Mouse (Mus musculus) G1E (cell line): ENCODE measurements around the gene Gcc2.

Experiments used
- CTCF ChIP-seq: IDR thresholded peaks from 2 replicates; pipeline ENCODE4 v1.5.1; 2012; ENCODE audit warnings: low read depth, low read length, inconsistent platforms, mixed read lengths
- GATA1 ChIP-seq: IDR thresholded peaks from 2 replicates; pipeline ENCODE4 v1.6.1; 2012; ENCODE audit warnings: borderline replicate concordance, low read length, inconsistent platforms, mixed read lengths
- GATA2 ChIP-seq: IDR thresholded peaks from 2 replicates; pipeline ENCODE4 v1.6.1; 2012; ENCODE audit warnings: low read depth, low read length, inconsistent platforms, borderline replicate concordance
- POLR2AphosphoS5 ChIP-seq: IDR thresholded peaks from 2 replicates; pipeline ENCODE4 v1.6.1; 2012; ENCODE audit warnings: low read depth, low read length, inconsistent platforms; ENCODE audit not compliant: insufficient replicate concordance
- TAL1 ChIP-seq: conservative IDR thresholded peaks from 2 replicates; pipeline ENCODE4 v1.6.1; 2012; ENCODE audit warnings: low read depth, low read length, inconsistent platforms, mixed read lengths

DNA sequence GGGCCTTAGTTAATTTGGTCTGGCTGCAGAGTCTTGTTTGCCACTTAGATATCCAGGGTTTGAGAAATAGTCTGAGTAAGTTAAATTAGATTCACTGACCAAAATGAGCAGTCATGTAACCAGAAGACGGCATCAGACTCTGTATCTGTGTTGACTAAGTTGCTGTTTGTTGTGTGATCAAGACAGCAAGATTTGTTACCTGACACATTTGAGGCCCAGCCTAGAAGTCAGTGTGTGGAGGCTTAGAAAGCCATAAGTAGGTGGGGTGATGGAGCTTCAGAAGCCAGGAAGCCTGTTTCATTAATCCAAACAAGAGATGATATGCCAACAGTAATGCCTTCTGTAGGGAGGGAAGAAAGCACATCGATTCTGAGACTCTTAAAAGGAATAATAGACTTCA lies 86.9 kb downstream of the Gcc2 start:
- TF ChIP-seq CTCF: no peak
- TF ChIP-seq GATA1: no peak
- TF ChIP-seq POLR2AphosphoS5: no peak
- TF ChIP-seq TAL1: no peak
- TF ChIP-seq GATA2: no peak
